Mouse (Mus musculus) embryonic fibroblast, embryonic 13.5 days (primary cell): Measurements from ENCODE around the gene Def8. TPM values are rescaled to one million over a fixed set of nuclear protein-coding genes. Genes with fewer than 3 reads are reported as not detected.
A peak's percentile ranks its signal among the peaks of the same experiment; 100 is the strongest.

ENCODE experiments used
- H3K27ac ChIP-seq: 2 replicates; pipeline ENCODE4 v1.5.1; 2012; ENCODE audit warnings: low read length, control low read depth, inconsistent platforms; ENCODE audit not compliant: insufficient read depth
- H3K4me1 ChIP-seq: 2 replicates; pipeline ENCODE4 v1.6.1; 2011; ENCODE audit warnings: low read length; ENCODE audit not compliant: control insufficient read depth, insufficient read depth
- H3K4me3 ChIP-seq: 2 replicates; pipeline ENCODE4 v1.5.1; 2011; ENCODE audit warnings: mild to moderate bottlenecking, control low read depth, low read length; ENCODE audit not compliant: insufficient read depth
- CTCF ChIP-seq: IDR thresholded peaks from 2 replicates; pipeline ENCODE4 v1.5.1; 2011; ENCODE audit warnings: mild to moderate bottlenecking, control low read depth, low read length, moderate library complexity, borderline replicate concordance; ENCODE audit not compliant: insufficient read depth
- POLR2A ChIP-seq: IDR thresholded peaks from 2 replicates; pipeline ENCODE4 v1.6.1; 2011; ENCODE audit warnings: low read depth, mild to moderate bottlenecking, control low read depth, low read length, moderate library complexity
- polyA plus RNA-seq: library from polyadenylated mRNA; stranded (reverse); fragments of >200 nt; gene quantifications from 2 replicates; pipeline ENCODE4 v1.2.4, GENCODE M21; 2011; ENCODE audit warnings: low read depth; ENCODE audit not compliant: missing spikeins, insufficient read length

Gene Def8
- polyA plus RNA-seq = 33.5 and 36.4 TPM in 2 replicates

DNA sequence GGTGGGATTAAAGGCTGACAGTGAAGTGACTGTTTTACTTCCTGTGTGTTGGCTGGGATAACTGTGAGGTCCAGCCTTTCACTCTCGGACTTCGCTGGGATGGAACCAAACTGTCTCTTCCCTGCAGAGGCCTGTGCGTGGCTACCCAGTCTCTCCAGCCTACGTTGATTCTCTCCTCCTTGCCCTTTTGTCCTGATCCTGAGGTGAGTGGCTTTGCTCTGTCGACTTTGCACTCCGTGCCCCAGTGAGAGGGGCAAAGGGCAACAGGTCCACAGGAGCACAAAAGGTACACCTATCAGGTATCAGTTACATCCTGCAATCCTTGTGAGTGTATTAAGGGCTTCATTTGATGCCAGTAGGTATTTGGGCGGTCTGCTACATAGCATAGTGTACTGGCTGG lies at the start of gene Def8:
TSS of gene Def8 (plus strand) at position 87 of the 400 bp plus-strand sequence.
- peaks cover 3% of the 10 kb centered on the region; the same call in 1 of the 2 replicates for H3K4me1 ChIP-seq
- H3K27ac ChIP-seq = no peak within 1 kb of the TSS
- H3K4me3 ChIP-seq = peak within 1 kb of the TSS; percentile 27; the same call in 1 of the 2 replicates
- TF ChIP-seq CTCF (no peak), POLR2A (no peak)

DNA sequence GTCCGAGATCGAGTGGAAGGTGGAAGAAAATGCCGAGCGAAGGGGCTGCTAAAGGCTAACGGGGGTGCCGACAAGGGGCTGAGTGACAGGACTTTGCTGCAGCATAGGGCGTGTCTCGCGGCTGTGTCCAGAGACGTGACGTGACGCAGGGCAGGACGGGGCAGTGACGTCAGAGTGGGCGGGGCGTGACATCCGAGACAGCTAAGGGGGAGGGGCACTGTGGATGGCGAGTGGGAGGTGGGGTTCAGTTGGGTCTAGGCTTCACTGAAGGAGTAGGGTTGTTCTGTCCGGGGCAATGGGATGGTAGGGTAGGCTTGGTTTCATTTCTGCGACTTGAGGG lies 49.1 kb upstream of the Def8 start:
- H3K4me3 ChIP-seq = peak overlapping the region; percentile 70
- H3K4me1 ChIP-seq = peaks cover 3% of the 10 kb centered on the region; the same call in 1 of the 2 replicates
- H3K27ac ChIP-seq = peak overlapping the region; percentile 87
- no peak for TF ChIP-seq CTCF
- peak; percentile 80 for TF ChIP-seq POLR2A

- peaks cover 3% of the 10 kb centered on the region; the same call in 1 of the 2 replicates for H3K4me1 ChIP-seq
- TF ChIP-seq POLR2A = no peak
- TF ChIP-seq CTCF = no peak
- H3K4me3 ChIP-seq = no peak overlapping the region
- no peak overlapping the region for H3K27ac ChIP-seq
Measured at GRCm38 (mm10) chr8:123375701-123376100, 47.6 kb upstream of the Def8 start.

- TF ChIP-seq CTCF = no peak
- no peak for TF ChIP-seq POLR2A
Measured at GRCm38 (mm10) chr8:123376106-123376505, 47.2 kb upstream of the Def8 start.

GRCm38 (mm10) chr8:123381711-123382110 lies 41.6 kb upstream of the Def8 start:
- Histone ChIP-seq H3K27ac (no peak overlapping the region), H3K4me3 (no peak overlapping the region), H3K4me1 (no peaks in the 10 kb centered on the region)
- TF ChIP-seq CTCF (no peak), POLR2A (no peak)

More at GRCm38 (mm10) chr8:123376106-123376505, 47.2 kb upstream of the Def8 start:
- Histone ChIP-seq H3K27ac (no peak overlapping the region), H3K4me1 (peaks cover 3% of the 10 kb centered on the region; the same call in 1 of the 2 replicates), H3K4me3 (no peak overlapping the region)

DNA sequence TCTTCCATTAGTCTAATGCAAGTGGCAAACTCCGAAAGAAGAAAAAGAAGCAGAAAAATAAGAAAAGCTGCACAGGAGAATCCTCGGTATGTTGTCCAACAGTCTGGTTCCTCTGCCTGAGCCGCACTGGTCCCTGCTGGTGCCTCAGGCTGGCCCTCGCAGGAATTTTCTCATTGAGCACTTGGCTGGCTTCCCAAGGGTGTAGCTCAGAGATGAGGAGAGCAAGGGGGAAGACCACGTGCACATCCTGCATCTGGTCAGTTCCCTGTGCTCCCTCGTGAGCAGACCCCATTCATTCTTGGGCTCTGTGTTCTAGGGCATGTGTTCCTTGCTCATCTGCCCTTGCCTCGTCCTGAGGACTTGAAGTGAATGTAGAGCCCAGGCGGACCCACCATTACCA lies 40.8 kb upstream of the Def8 start:
- Histone ChIP-seq H3K27ac (no peak overlapping the region), H3K4me3 (no peak overlapping the region), H3K4me1 (no peaks in the 10 kb centered on the region)
- TF ChIP-seq CTCF (no peak), POLR2A (no peak)

- TF ChIP-seq POLR2A (no peak), CTCF (no peak)
- H3K27ac ChIP-seq = no peak overlapping the region
- H3K4me3 ChIP-seq = no peak overlapping the region
- no peaks in the 10 kb centered on the region for H3K4me1 ChIP-seq
Measured at GRCm38 (mm10) chr8:123384883-123385540, 38.3 kb upstream of the Def8 start.

GRCm38 (mm10) chr8:123387041-123387440 lies 36.3 kb upstream of the Def8 start:
- H3K27ac ChIP-seq = no peak overlapping the region
- no peak overlapping the region for H3K4me3 ChIP-seq
- TF ChIP-seq POLR2A (no peak), CTCF (no peak)
- no peaks in the 10 kb centered on the region for H3K4me1 ChIP-seq

GRCm38 (mm10) chr8:123387801-123388200 lies 35.5 kb upstream of the Def8 start:
- H3K4me3 ChIP-seq = no peak overlapping the region
- TF ChIP-seq POLR2A = no peak
- no peak for TF ChIP-seq CTCF
- no peak overlapping the region for H3K27ac ChIP-seq

DNA sequence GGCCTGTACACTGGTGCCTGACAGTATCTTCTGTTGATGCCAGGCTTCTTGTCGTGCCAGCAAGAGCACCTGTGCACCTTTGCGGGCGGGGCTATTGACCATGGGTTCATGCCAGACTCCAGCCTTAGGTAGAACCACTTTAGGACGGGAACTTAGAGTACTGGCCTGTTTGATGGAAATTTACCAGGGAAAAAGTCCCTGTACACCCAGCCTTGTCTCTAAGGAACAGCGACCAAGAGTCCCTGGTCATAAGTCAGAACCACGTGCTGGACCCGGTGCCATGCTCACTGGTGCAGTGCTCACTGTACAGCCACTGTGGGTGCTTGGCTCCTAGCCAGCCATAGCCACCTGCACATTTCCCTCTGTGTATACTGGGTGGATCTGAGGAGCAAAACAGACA lies 34.3 kb upstream of the Def8 start:
- no peak for TF ChIP-seq POLR2A
- no peak for TF ChIP-seq CTCF
- H3K4me3 ChIP-seq = no peak overlapping the region
- no peaks in the 10 kb centered on the region for H3K4me1 ChIP-seq
- H3K27ac ChIP-seq = no peak overlapping the region

More at GRCm38 (mm10) chr8:123387801-123388200, 35.5 kb upstream of the Def8 start:
- H3K4me1 ChIP-seq = no peaks in the 10 kb centered on the region
